Mouse (Mus musculus) kidney, adult 2 months (tissue): ENCODE measurements around the gene Gm3448.

Source experiments
- CTCF ChIP-seq: fragments of 200-500 bp; conservative IDR thresholded peaks from 2 replicates; pipeline ENCODE4 v1.5.1; 2011; ENCODE audit warnings: low read depth, mild to moderate bottlenecking, control low read depth, low read length, moderate library complexity, mixed read lengths; ENCODE audit not compliant: insufficient read depth, insufficient read length
- POLR2A ChIP-seq: fragments of 200-500 bp; IDR thresholded peaks from one replicate; pipeline ENCODE4 v1.6.1; 2011; ENCODE audit warnings: low read depth, low read length, control low read depth

DNA sequence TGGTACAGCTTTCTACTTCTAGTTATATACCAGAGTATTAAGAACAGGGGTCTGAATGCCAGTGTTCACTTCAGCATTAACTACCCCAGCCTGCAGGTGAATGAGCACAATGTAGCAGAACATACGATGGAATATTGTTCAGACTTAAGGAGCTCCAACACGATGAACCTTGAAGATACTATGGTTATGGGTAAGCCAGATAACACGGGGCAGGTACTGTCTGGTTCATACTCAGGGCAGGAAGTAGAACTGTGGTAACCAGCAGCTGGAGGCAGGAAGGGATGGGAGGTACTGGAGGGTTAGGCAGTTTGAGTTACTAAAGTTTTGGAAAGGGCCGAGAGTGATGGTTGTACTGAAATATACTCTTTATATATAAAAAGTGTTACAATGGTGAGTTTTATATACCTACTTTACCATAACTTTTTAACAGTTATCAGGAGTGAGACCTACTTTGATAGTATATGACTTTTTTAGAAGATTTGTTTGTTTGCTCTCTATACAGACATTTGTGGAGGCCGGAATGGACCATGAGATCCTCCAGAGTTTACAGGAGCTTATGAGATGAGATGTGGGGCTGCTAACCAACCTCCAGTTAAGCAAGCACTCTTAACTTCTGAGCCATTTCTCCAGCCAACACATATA is 82.5 kb downstream of the Gm3448 start:
- TF ChIP-seq POLR2A (no peak), CTCF (no peak)
